Mouse (Mus musculus): ENCODE data around the gene Sfmbt2.
"Not testable (repeated sequence)": the region's sequence is repeated elsewhere in the genome, so short reads cannot be mapped to it uniquely, and the experiment has no call there.

The Sfmbt2 gene

DNA sequence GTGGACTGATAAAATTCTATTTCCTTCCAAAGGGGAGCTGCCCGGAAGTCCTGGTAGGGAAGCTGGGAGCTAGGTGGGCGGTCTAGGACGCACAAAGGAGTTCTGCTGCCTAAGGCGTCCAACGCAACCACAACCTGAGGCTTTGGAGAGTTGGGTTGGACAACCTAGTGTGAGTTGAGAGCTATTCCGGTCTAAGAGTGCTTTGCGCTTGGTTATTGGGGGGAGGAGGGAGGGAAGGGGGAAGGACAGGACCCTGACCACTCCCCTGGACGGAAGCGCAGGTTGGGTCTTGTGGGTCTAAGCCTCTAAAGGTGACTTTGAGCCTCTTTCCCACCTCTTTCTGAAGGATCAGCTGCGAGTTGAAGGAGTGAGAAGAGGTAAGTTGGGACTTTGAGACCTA, at the start of gene Sfmbt2:
TSS of gene Sfmbt2 (plus strand) at position 335 of the 400 bp plus-strand sequence.
- Histone ChIP-seq H3K4me1 (replicated peaks; ENCODE audit: low read depth, low read length) (peaks cover 52% of the 10 kb centered on the region), H3K27me3 (ENCODE audit: insufficient read depth, low read length) (peaks cover 68% of the 10 kb centered on the region), H3K9me3 (ENCODE audit: low read length) (no peaks in the 10 kb centered on the region), H3K36me3 (ENCODE audit: insufficient read depth, low read length) (no peaks in the 10 kb centered on the region), H3K4me3 (replicated peaks; ENCODE audit: low read length) (peak within 1 kb of the TSS; percentile 85)
- TF ChIP-seq NANOG (IDR thresholded peaks at IDR 0.05; ENCODE audit: borderline replicate concordance, low read length) (no peak), CTCF (conservative IDR thresholded peaks at IDR 0.05; ENCODE audit: low read length) (no peak), POU5F1 (IDR thresholded peaks at IDR 0.05; ENCODE audit: borderline replicate concordance, low read length) (no peak)

- peaks cover 5% of the 10 kb centered on the region for H3K36me3 ChIP-seq (ENCODE audit: insufficient read depth, low read length)
- 0 out of 2 replicates have a peak, but pooled peaks cover 3% of the 10 kb centered on the region for H3K27me3 ChIP-seq (ENCODE audit: insufficient read depth, low read length)
- H3K4me3 ChIP-seq (replicated peaks; ENCODE audit: low read length) = no peak overlapping the region
- H3K4me1 ChIP-seq (replicated peaks; ENCODE audit: low read depth, low read length) = peaks cover 31% of the 10 kb centered on the region
- no peaks in the 10 kb centered on the region for H3K9me3 ChIP-seq (ENCODE audit: low read length)
- TF ChIP-seq POU5F1 (IDR thresholded peaks at IDR 0.05; ENCODE audit: borderline replicate concordance, low read length) (no peak), CTCF (conservative IDR thresholded peaks at IDR 0.05; ENCODE audit: low read length) (no peak), NANOG (IDR thresholded peaks at IDR 0.05; ENCODE audit: borderline replicate concordance, low read length) (no peak)
Observed at GRCm38 (mm10) chr2:10321093-10321492, 49.2 kb upstream of the Sfmbt2 start.

GRCm38 (mm10) chr2:10323173-10323572, 47.1 kb upstream of the Sfmbt2 start:
- no peak overlapping the region for H3K4me3 ChIP-seq (replicated peaks; ENCODE audit: low read length)
- peaks cover 10% of the 10 kb centered on the region for H3K4me1 ChIP-seq (replicated peaks; ENCODE audit: low read depth, low read length)
- no peaks in the 10 kb centered on the region for H3K9me3 ChIP-seq (ENCODE audit: low read length)
- no peaks in the 10 kb centered on the region for H3K27me3 ChIP-seq (ENCODE audit: insufficient read depth, low read length)
- H3K36me3 ChIP-seq (ENCODE audit: insufficient read depth, low read length) = peaks cover 14% of the 10 kb centered on the region
- TF ChIP-seq POU5F1 (IDR thresholded peaks at IDR 0.05; ENCODE audit: borderline replicate concordance, low read length) = no peak
- no peak for TF ChIP-seq CTCF (conservative IDR thresholded peaks at IDR 0.05; ENCODE audit: low read length)
- no peak for TF ChIP-seq NANOG (IDR thresholded peaks at IDR 0.05; ENCODE audit: borderline replicate concordance, low read length)

GRCm38 (mm10) chr2:10324980-10325379, 45.3 kb upstream of the Sfmbt2 start:
- Histone ChIP-seq H3K4me1 (replicated peaks; ENCODE audit: low read depth, low read length) (peaks cover 5% of the 10 kb centered on the region; the same call in 1 of the 2 replicates), H3K36me3 (ENCODE audit: insufficient read depth, low read length) (peaks cover 21% of the 10 kb centered on the region), H3K4me3 (replicated peaks; ENCODE audit: low read length) (no peak overlapping the region), H3K27me3 (ENCODE audit: insufficient read depth, low read length) (no peaks in the 10 kb centered on the region), H3K9me3 (ENCODE audit: low read length) (no peaks in the 10 kb centered on the region)
- TF ChIP-seq POU5F1 (IDR thresholded peaks at IDR 0.05; ENCODE audit: borderline replicate concordance, low read length) = no peak
- no peak for TF ChIP-seq CTCF (conservative IDR thresholded peaks at IDR 0.05; ENCODE audit: low read length)
- no peak for TF ChIP-seq NANOG (IDR thresholded peaks at IDR 0.05; ENCODE audit: borderline replicate concordance, low read length)

GRCm38 (mm10) chr2:10330216-10330615, 40.1 kb upstream of the Sfmbt2 start:
- Histone ChIP-seq H3K27me3 (ENCODE audit: insufficient read depth, low read length) (no peaks in the 10 kb centered on the region), H3K4me1 (replicated peaks; ENCODE audit: low read depth, low read length) (peaks cover 43% of the 10 kb centered on the region), H3K36me3 (ENCODE audit: insufficient read depth, low read length) (peaks cover 33% of the 10 kb centered on the region), H3K9me3 (ENCODE audit: low read length) (no peaks in the 10 kb centered on the region), H3K4me3 (replicated peaks; ENCODE audit: low read length) (no peak overlapping the region)
- no peak for TF ChIP-seq CTCF (conservative IDR thresholded peaks at IDR 0.05; ENCODE audit: low read length)
- TF ChIP-seq POU5F1 (IDR thresholded peaks at IDR 0.05; ENCODE audit: borderline replicate concordance, low read length) = no peak
- no peak for TF ChIP-seq NANOG (IDR thresholded peaks at IDR 0.05; ENCODE audit: borderline replicate concordance, low read length)

- 0 out of 2 replicates have a peak, but pooled peaks have one; percentile 4 for TF ChIP-seq CTCF (conservative IDR thresholded peaks at IDR 0.05; ENCODE audit: low read length)
- no peak for TF ChIP-seq POU5F1 (IDR thresholded peaks at IDR 0.05; ENCODE audit: borderline replicate concordance, low read length)
- TF ChIP-seq NANOG (IDR thresholded peaks at IDR 0.05; ENCODE audit: borderline replicate concordance, low read length) = peak; percentile 100
Observed at GRCm38 (mm10) chr2:10334299-10334698, 36.0 kb upstream of the Sfmbt2 start.

GRCm38 (mm10) chr2:10335037-10335608, 35.2 kb upstream of the Sfmbt2 start:
- Histone ChIP-seq H3K27me3 (ENCODE audit: insufficient read depth, low read length) (peaks cover 6% of the 10 kb centered on the region), H3K4me3 (replicated peaks; ENCODE audit: low read length) (no peak overlapping the region), H3K9me3 (ENCODE audit: low read length) (no peaks in the 10 kb centered on the region), H3K4me1 (replicated peaks; ENCODE audit: low read depth, low read length) (peaks cover 80% of the 10 kb centered on the region), H3K36me3 (ENCODE audit: insufficient read depth, low read length) (peaks cover 52% of the 10 kb centered on the region)
- TF ChIP-seq CTCF (conservative IDR thresholded peaks at IDR 0.05; ENCODE audit: low read length) (no peak), NANOG (IDR thresholded peaks at IDR 0.05; ENCODE audit: borderline replicate concordance, low read length) (peak; percentile 93)

More at GRCm38 (mm10) chr2:10334299-10334698, 36.0 kb upstream of the Sfmbt2 start:
- peaks cover 50% of the 10 kb centered on the region for H3K36me3 ChIP-seq (ENCODE audit: insufficient read depth, low read length)
- peaks cover 75% of the 10 kb centered on the region for H3K4me1 ChIP-seq (replicated peaks; ENCODE audit: low read depth, low read length)
- no peak overlapping the region for H3K4me3 ChIP-seq (replicated peaks; ENCODE audit: low read length)
- H3K27me3 ChIP-seq (ENCODE audit: insufficient read depth, low read length) = 0 out of 2 replicates have a peak, but pooled peaks cover 3% of the 10 kb centered on the region
- no peaks in the 10 kb centered on the region for H3K9me3 ChIP-seq (ENCODE audit: low read length)

DNA sequence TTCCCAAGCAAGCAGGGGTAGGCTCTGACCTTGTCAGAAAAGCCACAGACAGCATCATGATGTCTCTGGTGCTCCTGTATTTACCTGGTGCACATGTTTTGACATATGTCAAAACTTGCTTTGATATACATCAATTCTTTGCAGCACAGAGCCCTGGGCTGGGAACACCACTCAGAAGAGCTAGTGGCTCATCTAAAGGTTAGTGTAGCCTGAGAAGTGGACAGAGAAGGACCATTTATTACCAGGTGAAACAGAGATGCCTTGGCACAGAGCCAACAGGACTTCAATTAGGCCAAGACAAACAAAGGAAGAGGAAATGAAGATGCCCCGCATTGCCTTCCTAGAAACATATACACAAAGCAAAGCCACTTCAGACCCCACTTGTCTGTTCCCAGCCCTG, 30.3 kb upstream of the Sfmbt2 start:
- Histone ChIP-seq H3K4me3 (replicated peaks; ENCODE audit: low read length) (no peak overlapping the region), H3K27me3 (ENCODE audit: insufficient read depth, low read length) (peaks cover 6% of the 10 kb centered on the region), H3K9me3 (ENCODE audit: low read length) (no peaks in the 10 kb centered on the region), H3K36me3 (ENCODE audit: insufficient read depth, low read length) (peaks cover 86% of the 10 kb centered on the region), H3K4me1 (replicated peaks; ENCODE audit: low read depth, low read length) (peaks cover 75% of the 10 kb centered on the region)
- TF ChIP-seq NANOG (IDR thresholded peaks at IDR 0.05; ENCODE audit: borderline replicate concordance, low read length) (no peak), CTCF (conservative IDR thresholded peaks at IDR 0.05; ENCODE audit: low read length) (no peak), POU5F1 (IDR thresholded peaks at IDR 0.05; ENCODE audit: borderline replicate concordance, low read length) (no peak)

GRCm38 (mm10) chr2:10343523-10343922, 26.8 kb upstream of the Sfmbt2 start:
- Histone ChIP-seq H3K36me3 (ENCODE audit: insufficient read depth, low read length) (peaks cover 98% of the 10 kb centered on the region), H3K4me3 (replicated peaks; ENCODE audit: low read length) (no peak overlapping the region), H3K9me3 (ENCODE audit: low read length) (no peaks in the 10 kb centered on the region), H3K4me1 (replicated peaks; ENCODE audit: low read depth, low read length) (peaks cover 60% of the 10 kb centered on the region), H3K27me3 (ENCODE audit: insufficient read depth, low read length) (peaks cover 13% of the 10 kb centered on the region)
- TF ChIP-seq POU5F1 (IDR thresholded peaks at IDR 0.05; ENCODE audit: borderline replicate concordance, low read length) = no peak

- H3K4me3 ChIP-seq (replicated peaks; ENCODE audit: low read length); H3K9me3 ChIP-seq (ENCODE audit: low read length): not testable (repeated sequence)
- Histone ChIP-seq H3K4me1 (replicated peaks; ENCODE audit: low read depth, low read length) (peaks cover 55% of the 10 kb centered on the region), H3K27me3 (ENCODE audit: insufficient read depth, low read length) (peaks cover 15% of the 10 kb centered on the region), H3K36me3 (ENCODE audit: insufficient read depth, low read length) (peaks cover 98% of the 10 kb centered on the region)
Observed at GRCm38 (mm10) chr2:10344073-10344472, 26.2 kb upstream of the Sfmbt2 start.
